Mouse (Mus musculus) subcutaneous adipose tissue, adult 2 months (tissue): ENCODE results near the gene Cmtm7. TPM values are rescaled to one million over a fixed set of nuclear protein-coding genes. Genes with fewer than 3 reads are reported as not detected.

Source experiments
- polyA plus RNA-seq: library from polyadenylated mRNA; depleted of rRNA; stranded (reverse); fragments of >200 nt; gene quantifications from 2 replicates; pipeline ENCODE4 v1.2.3, GENCODE M21; 2012; ENCODE audit warnings: low replicate concordance; rRNA removed

The Cmtm7 gene
- polyA plus RNA-seq = 54.4 and 164 TPM in 2 replicates

GRCm38 (mm10) chr9:114781526-114782212 is at the start of gene Cmtm7:
Gene Cmtm7 (minus strand): TSS chr9:114781856.

GRCm38 (mm10) chr9:114731011-114731755 is 50.5 kb downstream of the Cmtm7 start, which contains the start of gene Cmtm6:
Gene Cmtm6 (plus strand): TSS chr9:114731116.

Other genes with a start within 250 kb of the Cmtm7 start
- gene Trim71, start 217.5 kb downstream of the Cmtm7 start, polyA plus RNA-seq = 0.01 TPM in 1 of 2 replicates, not detected in the other
- 23.9 and 39.2 TPM in 2 replicates for gene Cnot10, start 141.7 kb downstream of the Cmtm7 start, polyA plus RNA-seq
- 17.5 and 22.6 TPM in 2 replicates for gene Dync1li1, start 93.1 kb downstream of the Cmtm7 start, polyA plus RNA-seq
- 44.8 and 62.3 TPM in 2 replicates for gene Cmtm6, start 50.7 kb downstream of the Cmtm7 start, polyA plus RNA-seq
- 18.4 and 27.2 TPM in 2 replicates for gene Cmtm8, start 62.3 kb upstream of the Cmtm7 start, polyA plus RNA-seq
- gene Gpd1l, start 152.1 kb upstream of the Cmtm7 start, polyA plus RNA-seq = 28.6 and 30.0 TPM in 2 replicates
- 1.7 and 6.0 TPM in 2 replicates for gene Osbpl10, start 196.7 kb upstream of the Cmtm7 start, polyA plus RNA-seq
- gene Rps27rt, start 200.9 kb upstream of the Cmtm7 start, polyA plus RNA-seq = 83.0 and 151 TPM in 2 replicates